Mouse (Mus musculus) heart, postnatal 25 days (tissue): ENCODE data around the gene Vps26a. TPM values are rescaled to one million over a fixed set of nuclear protein-coding genes. Genes with fewer than 3 reads are reported as not detected.

Source experiments
- DNase-seq: peaks from one replicate; pipeline ENCODE4 v3.0.0; 2022; ENCODE audit warnings: low spot score
- intact Hi-C: fragments of 180-260 bp; cut with DNase I; formaldehyde crosslinking; loops from one replicate; pipeline ENCODE4 v1.15.1; 2025
- total RNA-seq, 2 experiments: library from RNA; stranded (reverse); gene quantifications; 2 replicates each; pipeline ENCODE4 v1.2.3; 2021

The Vps26a gene
- 10 to 100 TPM; 40.9 to 48.2 TPM for total RNA-seq

DNA sequence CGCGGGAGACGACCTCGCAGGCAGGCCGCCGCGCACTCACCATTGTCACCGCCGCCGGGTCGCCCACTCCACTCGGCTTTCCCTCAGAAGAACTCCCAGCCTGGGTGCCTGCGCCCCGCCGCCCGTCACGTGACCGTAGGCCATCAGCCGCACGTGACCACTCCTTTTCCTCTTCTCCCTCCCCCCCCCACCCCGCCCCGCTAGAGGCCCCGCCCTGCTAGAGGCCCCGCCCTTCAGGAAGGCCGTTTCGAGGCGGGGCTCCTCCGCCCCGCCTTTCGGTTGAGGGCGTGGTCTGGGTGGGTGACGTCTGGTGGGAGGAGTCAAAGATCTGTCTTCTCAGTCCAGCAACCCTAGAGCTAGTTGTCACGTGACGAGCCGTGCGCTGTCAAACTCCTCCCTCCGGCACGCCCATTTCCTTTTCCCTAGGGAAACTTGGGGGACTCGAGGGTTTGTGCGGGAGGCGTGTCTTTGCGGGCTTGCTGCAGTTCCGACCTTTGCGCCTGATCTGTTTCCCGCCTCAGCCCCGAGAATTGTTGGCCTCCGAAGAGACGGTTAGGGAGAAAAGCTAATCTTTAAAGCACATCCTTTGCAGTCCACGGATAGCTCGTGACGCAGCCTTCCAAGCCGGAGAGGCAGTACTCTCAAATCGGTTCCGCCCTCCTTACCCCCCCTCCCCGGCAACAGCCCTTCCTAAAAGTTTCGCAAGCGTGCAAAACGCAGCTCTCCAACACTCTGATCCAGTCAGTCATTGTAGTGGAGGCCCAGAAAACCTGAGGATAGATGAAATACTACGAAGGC lies at the start of gene Vps26a:
Vps26a (minus strand) TSS at position 188 of the 798 bp plus-strand sequence.
- intact Hi-C loops = loop anchor here (2.0 kb wide), 1 partner anchor 38 kb away; the partner anchor contains the start of genes 4930507D05Rik and Supv3l1
- DNase-seq = peak; percentile 99

DNA sequence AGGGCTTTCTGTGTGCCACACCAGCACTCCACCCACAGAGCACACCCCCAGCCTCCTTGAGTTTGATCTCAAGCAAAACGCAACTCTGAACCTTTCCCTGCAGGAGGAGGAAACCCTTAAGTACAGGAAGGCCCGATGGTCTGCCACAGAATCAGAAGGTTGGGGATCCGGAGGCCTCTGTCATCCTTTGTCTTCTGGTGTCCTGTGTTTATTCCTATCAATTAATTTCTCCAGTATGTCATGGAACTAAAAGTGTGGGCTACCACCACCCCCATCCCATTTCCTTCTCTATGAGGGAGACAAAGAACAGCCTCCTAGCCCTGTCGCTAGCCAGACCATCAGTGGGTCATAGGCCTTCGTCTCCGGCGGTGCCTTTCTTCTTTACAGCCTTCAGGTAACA lies 47.9 kb upstream of the Vps26a start:
- intact Hi-C loops = no loop called here
- DNase-seq = no peak

DNA sequence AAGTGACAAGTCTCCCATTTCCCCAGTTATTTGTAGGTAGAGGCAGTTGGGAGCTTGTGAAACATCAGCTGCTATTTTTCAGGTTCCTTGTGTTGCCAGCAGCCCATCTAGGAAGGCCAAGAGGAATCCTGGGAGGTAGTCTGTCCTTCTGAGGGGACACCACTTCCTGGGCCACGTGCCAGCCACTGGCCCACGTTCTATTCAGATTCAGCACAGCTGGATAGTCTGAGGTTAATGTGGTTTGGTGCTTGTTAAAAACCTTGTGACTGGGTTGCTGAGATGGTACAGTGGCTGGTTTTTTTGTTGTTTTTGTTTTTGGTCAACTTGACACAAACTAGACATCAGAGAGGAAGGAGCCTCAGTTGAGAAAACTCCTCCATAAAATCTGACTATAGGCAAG lies 46.2 kb upstream of the Vps26a start:
- no peak for DNase-seq
- intact Hi-C loops = no loop called here

DNA sequence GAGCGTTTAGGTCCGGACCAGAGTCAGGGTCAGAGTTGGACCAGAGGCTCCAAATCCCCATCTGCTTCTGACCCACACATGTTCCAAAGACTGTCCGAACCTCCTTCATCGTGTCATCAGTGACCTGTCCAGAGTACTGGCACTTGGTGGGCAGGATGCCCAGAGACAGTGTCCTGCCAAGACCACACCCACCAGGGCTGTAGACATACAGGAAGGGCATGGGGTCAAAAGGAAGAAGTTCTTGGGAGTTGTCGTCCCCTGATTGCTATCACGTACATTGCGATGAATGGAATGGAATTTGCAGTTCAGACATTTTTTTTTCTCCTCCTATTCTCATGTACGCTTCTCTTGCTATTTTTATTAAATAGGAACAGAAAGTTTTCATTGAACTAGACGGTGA lies 43.6 kb upstream of the Vps26a start:
- peak; percentile 53 for DNase-seq
- intact Hi-C loops = loop anchor here (2.0 kb wide), 2 partner anchors 19 to 29 kb away; no protein-coding TSS in a partner anchor

DNA sequence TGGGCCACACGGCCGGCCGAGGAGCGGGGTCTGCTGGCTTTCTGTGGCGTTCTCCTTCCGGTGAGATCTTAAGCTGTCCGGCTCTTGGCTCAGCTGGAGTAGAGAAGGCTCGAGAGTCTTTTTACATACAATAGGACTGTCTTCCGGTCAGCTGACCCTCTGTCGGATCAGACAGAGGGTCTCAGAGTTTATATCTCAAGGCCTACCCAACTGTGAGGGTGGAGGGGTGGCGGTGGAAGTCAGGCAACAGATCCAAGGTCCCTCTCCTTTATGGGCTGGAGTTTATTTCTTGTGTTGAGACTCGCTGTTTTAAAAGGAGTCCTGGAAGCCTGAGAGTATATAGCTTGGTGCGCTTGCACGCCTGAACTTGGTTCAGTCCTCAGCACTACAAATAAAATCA lies 40.7 kb upstream of the Vps26a start, which contains the start of gene Srgn:
Srgn (minus strand) TSS at position 101 of the 400 bp plus-strand sequence.
- intact Hi-C loops = no loop called here
- DNase-seq = no peak

DNA sequence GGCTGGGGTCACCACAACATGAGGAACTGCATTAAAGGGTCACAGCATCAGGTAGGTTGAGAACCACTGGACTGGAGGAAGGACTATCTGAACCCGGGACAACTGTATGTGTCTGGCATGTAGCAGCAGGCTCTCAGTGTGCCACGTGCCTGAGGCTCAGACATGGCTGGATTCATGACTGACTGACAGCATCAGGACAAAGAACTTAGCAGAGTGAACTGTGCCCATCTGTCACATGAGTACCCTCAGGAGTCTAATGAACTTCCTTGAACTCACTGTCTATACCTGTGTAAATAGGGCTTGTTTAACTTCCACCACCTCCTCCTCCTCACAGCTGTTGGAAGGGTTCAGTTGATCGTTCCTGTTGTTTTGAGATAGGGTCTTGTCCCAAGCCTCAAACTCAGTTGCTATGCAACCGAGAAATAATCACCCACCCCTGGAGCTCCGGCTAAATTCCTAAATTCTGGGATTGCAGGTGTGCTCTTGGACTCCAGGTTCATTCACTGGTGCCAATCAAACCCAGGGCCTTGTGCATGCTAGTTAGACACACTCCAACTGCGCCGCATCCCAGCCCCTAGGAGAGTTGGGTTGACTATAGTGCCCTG lies 35.8 kb upstream of the Vps26a start:
- DNase-seq = no peak
- intact Hi-C loops = no loop called here

DNA sequence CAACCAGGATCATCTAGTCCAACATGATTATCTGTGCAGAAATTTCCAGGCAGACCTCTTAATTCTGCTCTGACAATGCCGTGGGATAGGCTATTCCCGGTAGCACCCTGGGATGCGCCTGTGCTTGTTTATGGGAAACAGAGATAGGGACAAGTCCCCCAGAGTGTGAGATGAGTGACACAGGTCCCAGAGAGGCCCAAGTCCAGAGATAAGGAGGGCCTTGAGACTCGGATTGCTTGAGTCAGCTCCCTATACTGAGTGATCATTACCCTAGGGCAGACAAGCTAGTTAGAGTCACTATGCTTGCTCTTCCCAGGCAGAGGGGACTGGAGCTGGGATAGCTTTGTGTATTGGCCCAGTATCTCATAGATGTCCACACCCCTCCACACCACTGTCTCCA lies 35.2 kb upstream of the Vps26a start:
- DNase-seq = no peak
- intact Hi-C loops = no loop called here

DNA sequence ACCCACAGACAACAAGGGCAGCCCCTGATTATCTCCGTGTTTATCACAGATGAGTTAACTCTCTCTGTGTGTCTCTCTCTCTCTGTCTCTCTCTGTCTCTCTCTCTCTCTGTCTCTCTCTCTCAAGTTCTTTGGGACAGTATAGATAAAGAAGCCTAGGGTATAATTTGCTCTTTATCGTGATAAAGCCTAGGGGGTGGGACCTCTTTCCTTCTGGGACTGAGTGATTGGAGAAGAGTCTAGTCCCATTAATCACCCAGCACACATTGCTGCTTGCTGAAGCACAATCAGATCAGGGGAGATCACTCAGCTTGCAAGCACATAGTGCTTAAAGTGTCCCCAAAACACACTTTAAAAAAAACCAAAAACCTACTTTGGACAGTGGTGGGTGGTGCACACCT lies 34.3 kb upstream of the Vps26a start:
- DNase-seq = no peak
- intact Hi-C loops = no loop called here

DNA sequence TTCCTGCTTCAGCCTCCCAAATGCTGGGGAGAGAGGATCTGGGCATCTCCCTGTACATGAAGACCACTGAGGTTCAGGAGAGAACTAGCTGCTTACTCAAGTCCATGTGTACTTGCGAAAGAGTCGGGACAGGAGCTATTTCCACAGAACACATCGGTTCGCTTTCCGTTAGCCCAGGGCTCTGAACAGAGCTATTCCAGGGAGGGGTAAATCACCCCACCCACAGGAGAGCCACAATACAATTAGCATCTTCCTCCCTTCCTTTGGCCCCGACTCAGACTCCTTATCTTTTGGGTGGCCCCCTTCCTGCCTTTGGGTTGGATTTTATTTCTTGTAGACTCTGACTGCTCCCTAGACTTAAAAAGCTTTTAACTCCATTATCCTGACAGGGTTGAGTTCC lies 30.9 kb upstream of the Vps26a start:
- intact Hi-C loops = no loop called here
- no peak for DNase-seq

DNA sequence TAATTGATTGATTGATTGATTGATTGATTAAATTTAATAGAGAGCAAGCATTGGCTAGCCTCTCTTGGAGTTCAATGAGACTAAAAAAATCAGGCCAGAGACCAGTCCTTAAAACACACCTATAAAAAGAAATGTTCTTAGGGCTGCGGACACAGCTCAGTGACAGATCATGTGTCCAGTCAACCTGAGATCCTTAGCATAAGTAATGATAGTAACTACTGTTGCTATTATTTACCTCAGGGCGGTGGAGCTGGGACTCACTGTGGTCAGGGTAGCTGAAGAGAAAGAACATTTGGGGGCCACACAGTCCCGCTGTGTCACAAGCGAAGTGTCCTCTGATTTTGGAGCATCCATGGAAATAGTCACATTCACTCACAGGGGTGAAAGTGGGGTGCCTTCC lies 26.2 kb upstream of the Vps26a start:
- DNase-seq = no peak
- intact Hi-C loops = no loop called here

DNA sequence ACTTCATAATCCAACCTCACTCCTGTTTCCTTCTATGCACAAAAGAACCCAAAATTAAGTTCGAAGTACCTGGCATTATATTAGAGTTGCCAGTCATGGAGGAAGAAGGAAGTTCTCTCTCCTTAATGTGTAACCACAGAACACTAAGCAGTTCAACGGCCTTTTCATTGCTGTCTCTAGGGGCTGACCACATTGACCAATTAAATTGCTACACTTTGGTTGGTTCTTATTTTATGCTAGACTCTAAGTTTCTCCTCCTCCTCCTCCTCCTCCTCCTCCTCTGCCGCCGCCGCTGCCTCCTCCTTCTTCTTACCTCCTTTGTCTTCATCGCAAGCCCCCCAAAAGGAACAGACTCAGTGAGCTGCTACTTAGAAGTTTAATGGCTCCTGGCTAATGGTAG lies 24.9 kb upstream of the Vps26a start:
- no peak for DNase-seq
- intact Hi-C loops = no loop called here

DNA sequence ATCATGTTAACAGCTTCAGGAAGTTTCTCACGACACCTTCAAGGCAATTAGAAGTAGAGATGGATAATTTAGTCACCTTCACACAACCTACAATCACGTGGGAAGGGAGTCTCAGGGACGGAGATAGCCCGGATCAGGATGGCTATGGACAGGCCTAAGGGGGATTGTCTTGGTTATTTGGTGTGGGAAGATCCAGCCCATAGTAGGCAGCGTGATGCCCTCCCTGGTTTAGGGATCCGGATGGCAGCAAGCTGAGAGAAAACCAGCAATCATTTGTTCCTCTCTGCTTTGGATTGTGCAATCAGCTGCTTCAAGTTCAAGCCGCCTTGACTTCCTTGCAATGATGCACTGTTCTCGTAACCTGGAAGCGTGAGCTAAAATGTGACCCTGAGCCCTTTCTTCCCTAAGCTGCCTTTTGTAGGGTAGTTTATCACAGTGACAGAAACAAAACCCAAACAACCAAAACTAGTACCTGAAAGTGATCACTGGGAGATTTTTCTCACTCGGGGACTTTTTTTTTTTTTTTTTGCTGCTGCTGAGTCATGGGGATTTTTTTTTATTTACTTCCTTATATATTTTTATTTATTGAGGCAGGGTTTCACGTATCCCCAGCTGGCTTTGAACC lies 22.5 kb upstream of the Vps26a start:
- intact Hi-C loops = loop anchor here (10.0 kb wide), 1 partner anchor 156 kb away; no protein-coding TSS in a partner anchor
- DNase-seq = no peak

DNA sequence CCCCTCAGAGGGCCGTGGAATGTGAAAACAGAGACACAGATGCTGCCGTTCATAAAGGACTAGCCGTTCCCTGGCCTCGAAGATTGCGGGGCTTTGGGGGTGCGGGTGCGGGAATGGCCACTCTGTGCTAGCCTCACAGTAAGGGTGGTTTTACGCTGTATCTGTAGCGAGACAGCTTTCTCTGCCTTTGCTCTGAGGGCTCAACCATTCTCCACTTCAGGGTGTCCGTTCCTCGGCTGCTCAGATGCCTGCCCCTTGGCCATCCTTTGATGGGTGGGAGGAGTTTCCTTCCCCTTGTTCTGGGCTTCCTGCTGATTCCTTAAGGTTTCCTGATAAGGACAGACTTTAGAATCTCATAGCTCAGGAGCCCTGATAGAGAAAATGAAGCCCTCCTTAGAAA lies 21.9 kb upstream of the Vps26a start:
- peak; percentile 32 for DNase-seq
- intact Hi-C loops = loop anchor here (10.0 kb wide), 1 partner anchor 156 kb away; no protein-coding TSS in a partner anchor

DNA sequence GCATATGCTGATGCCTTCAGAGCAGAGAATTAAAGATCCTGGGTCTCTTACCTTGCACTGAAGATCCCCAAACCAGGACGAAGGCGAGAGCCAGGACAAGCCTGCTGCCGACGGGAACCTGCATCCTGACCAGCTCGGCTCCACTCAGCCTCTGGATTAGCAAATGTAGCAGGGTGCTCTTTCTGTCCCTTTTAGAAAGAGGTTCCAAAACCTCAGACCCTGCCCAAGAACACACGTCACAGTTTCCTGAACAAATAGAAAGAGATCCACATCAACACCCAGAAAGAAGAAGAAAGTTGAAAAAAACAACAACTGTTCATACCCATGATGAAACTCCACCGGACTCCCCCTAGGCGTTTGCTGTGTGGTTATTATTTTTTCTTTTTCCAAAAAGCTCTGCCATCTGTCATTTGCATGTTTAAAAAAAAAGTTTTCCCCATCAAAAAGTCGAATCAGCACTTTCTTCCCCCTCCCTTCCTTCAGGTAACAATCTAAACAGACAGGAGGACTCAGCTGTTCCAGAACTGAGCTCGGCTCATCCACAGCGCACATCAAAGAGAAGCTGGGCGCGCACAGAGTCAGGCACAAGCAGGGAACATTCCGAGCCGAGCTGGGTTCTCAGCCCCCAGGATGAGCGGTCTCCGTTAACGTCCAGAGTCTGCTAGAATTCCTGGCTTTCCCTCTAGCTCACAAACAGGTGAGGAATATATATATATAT lies 21.1 kb upstream of the Vps26a start:
- peak; percentile 55 for DNase-seq
- intact Hi-C loops = loop anchor here (10.0 kb wide), 1 partner anchor 157 kb away; no protein-coding TSS in a partner anchor

DNA sequence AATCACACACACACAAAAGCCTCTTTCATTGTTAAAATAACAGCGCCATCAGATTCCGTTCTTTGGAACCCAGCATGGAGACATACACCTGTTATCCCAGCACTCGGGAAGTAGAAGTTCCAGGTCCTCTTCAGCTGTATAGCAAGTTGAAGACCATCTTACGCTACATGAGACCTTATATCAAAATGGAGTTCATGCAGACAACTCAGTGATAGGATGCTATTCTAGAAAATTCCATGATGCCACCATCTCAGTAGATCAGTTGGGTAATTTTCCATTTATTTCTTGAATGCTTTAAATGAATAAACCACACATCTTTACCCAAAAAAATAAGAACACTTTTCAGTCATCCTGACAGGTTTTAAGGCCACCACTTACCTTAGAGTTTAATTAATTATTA lies 20.5 kb upstream of the Vps26a start:
- DNase-seq = no peak
- intact Hi-C loops = loop anchor here (10.0 kb wide), 1 partner anchor 158 kb away; no protein-coding TSS in a partner anchor

DNA sequence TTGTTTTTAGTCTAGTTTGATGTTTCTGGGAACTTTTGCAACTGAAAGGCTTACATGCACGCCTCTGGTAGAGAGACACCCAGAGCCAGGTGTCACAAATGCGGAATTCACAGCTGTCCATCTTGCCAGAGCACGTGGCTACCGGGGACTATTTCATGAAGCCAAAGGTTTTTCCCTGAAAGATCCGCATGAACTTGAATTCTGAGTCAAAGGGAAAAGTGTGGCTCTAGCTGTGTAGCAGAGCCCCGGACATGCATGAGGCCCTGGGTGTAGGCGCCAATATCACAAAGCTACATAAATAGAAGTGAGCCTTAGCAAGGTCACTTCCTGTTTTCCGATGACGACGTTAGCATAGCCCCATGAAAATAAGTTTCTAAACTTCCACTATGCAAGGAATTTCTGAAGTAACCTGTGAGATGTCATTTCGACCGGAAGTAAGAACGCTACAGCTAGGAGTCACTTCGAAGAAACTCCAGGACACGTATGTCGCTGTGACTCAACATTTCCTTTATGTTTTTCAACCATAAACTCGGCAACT lies 19.5 kb upstream of the Vps26a start:
- intact Hi-C loops = loop anchor here (10.0 kb wide), 1 partner anchor 159 kb away; no protein-coding TSS in a partner anchor
- no peak for DNase-seq

DNA sequence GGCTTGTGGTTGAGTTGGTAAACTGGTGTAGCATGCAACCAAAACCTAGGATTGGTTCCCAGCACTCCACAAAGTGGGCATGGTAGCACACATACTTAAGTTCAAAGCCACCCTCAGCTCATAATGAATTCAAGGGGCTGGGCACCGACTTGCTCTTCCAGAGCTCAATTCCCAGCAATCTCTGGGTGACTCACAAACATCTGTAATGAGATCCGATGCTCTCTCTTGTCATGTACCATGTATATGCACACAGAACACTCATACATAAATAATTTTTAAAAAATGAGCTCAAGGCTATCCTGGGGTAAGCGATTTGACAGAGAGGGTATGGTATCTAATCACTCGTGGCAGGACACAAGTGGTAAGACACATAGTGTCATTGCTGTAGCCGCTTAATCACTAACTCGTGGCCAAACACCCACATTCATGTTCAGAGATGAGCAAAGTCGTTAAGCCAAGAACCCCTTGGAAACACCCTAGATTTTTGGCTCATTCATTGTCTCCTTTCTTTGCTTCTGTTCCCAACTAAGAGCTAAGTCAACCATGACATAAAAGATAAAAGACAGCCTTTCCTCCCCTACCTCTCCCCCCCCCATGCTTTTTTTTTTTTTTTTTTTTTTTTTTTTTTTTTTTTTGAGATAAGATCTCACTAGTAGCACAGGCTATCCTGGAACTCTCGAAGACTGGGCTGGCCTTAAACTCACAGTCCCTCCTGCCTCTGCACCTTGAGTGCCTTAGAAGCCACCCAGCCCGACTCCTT lies 18.8 kb upstream of the Vps26a start:
- intact Hi-C loops = loop anchor here (10.0 kb wide), 1 partner anchor 159 kb away; no protein-coding TSS in a partner anchor
- no peak for DNase-seq

DNA sequence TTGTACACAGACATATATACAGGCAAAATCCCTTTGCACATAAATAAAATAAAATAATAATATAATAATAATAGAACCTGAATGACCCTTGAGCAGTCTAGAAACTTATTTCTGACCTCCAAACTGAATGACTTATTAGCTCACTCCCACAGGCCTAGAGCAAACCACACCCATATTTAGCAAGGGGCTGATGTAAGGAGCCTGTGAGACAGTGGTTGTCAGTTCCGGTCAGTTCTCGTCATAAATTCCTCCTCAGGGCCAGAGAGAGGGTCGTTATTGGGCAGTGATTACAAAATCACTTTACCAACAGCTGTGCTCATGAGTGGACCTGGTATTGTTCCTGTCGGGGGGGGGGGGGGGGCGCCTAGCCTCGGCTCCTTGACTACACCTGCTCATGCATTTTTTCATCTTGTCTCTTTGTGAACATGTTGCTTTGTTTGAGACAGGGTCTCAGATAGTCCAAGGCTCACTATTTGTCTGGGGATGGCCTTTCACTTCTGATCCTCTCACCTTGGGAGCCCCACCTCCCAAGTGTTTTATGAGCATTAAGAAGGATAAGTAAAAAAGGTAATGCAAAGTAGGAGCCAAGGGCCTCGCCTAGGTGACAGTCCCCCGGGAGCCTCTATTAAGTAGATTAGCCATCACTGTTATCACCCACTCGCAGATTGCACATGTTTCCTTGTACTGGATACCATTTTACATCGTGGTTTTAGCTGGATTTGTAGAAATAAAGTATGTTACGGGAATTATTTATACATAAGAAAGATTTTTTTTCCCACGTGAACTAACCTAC lies 17.4 kb upstream of the Vps26a start:
- DNase-seq = no peak
- intact Hi-C loops = loop anchor here (10.0 kb wide), 1 partner anchor 161 kb away; no protein-coding TSS in a partner anchor
